Mouse (Mus musculus): ENCODE measurements around the gene Prkab1. TPM values are rescaled to one million over a fixed set of nuclear protein-coding genes. Genes with fewer than 3 reads are reported as not detected.

Prkab1 gene
- total and polyA plus RNA-seq, 3 experiments: 109 to 175 TPM; not detected in 1

- DNase-seq (ENCODE audit: low read depth, low spot score): peak; percentile 59
- Histone ChIP-seq H3K27ac (ENCODE audit: control insufficient read depth, low read depth, low read length) (no peak overlapping the region), H3K9ac (ENCODE audit: control insufficient read depth, low read depth, low read length, poor library complexity, severe bottlenecking) (no peak overlapping the region), H3K27me3 (ENCODE audit: control insufficient read depth in 1 of 2, insufficient read depth in 2 of 2, low read length in 2 of 2) (no peaks in the 10 kb centered on the region), H3K79me2 (ENCODE audit: control insufficient read depth, insufficient read depth, low read length, poor library complexity) (peaks cover 24% of the 10 kb centered on the region), H3K4me1 (ENCODE audit: control insufficient read depth in 1 of 2, insufficient read depth in 2 of 2, low read length in 2 of 2) (peaks cover 8 to 22% of the 10 kb centered on the region in 2 experiments), H3K9me3 (replicated peaks; ENCODE audit: insufficient read depth, low read length) (no peaks in the 10 kb centered on the region), H3K36me3 (ENCODE audit: control insufficient read depth in 1 of 2, insufficient read depth in 2 of 2, low read length in 2 of 2) (peaks cover 24 to 28% of the 10 kb centered on the region in 2 experiments), H3K4me3 (ENCODE audit: control insufficient read depth in 1 of 2, insufficient read depth in 1 of 2, low read depth in 2 of 2, low read length in 2 of 2) (no peak overlapping the region)
- TF ChIP-seq GATA1 (IDR thresholded peaks at IDR 0.05; ENCODE audit: low read depth, low read length) (no peak), SIN3A (IDR thresholded peaks at IDR 0.05; ENCODE audit: low read length) (peak; percentile 22; the same call in 1 of the 2 replicates), CTCF (IDR thresholded peaks at IDR 0.05 in 2 of 3, conservative IDR thresholded peaks at IDR 0.05 in 1 of 3; ENCODE audit: control insufficient read depth in 1 of 3, insufficient read depth in 1 of 3, low read depth in 2 of 3, low read length in 3 of 3, poor library complexity in 1 of 3, severe bottlenecking in 1 of 3) (peak in 2 of 3 experiments; percentile 29 to 41; a peak in 3 of 6 replicates), ZNF384 (IDR thresholded peaks at IDR 0.05; ENCODE audit: low read depth, low read length) (peak; percentile 61; the same call in 1 of the 2 replicates), POLR2AphosphoS5 (IDR thresholded peaks at IDR 0.05; ENCODE audit: borderline replicate concordance, low read depth, low read length) (no peak), USF1 (IDR thresholded peaks at IDR 0.05; ENCODE audit: low read depth, low read length) (no peak), SMC3 (IDR thresholded peaks at IDR 0.05; ENCODE audit: low read depth, low read length) (peak; percentile 23; the same call in 1 of the 2 replicates), E2F4 (IDR thresholded peaks at IDR 0.05; ENCODE audit: borderline replicate concordance, low read depth, low read length) (no peak), RAD21 (IDR thresholded peaks at IDR 0.05; ENCODE audit: low read depth, low read length) (peak; percentile 11), MXI1 (IDR thresholded peaks at IDR 0.05; ENCODE audit: low read depth, low read length) (peak; percentile 9; the same call in 1 of the 2 replicates)
These were observed 5.5 kb downstream of the Prkab1 start for GRCm38 (mm10) chr5:116018784-116019183.

GRCm38 (mm10) chr5:116018196-116018595, 6.1 kb downstream of the Prkab1 start:
- Histone ChIP-seq H3K27me3 (ENCODE audit: control insufficient read depth in 1 of 2, insufficient read depth in 2 of 2, low read length in 2 of 2) (no peaks in the 10 kb centered on the region), H3K4me1 (ENCODE audit: control insufficient read depth in 1 of 2, insufficient read depth in 2 of 2, low read length in 2 of 2) (peaks cover 8 to 22% of the 10 kb centered on the region in 2 experiments), H3K79me2 (ENCODE audit: control insufficient read depth, insufficient read depth, low read length, poor library complexity) (peaks cover 18% of the 10 kb centered on the region), H3K36me3 (ENCODE audit: control insufficient read depth in 1 of 2, insufficient read depth in 2 of 2, low read length in 2 of 2) (peaks cover 24 to 30% of the 10 kb centered on the region in 2 experiments), H3K4me3 (ENCODE audit: control insufficient read depth in 1 of 2, insufficient read depth in 1 of 2, low read depth in 2 of 2, low read length in 2 of 2) (no peak overlapping the region), H3K9ac (ENCODE audit: control insufficient read depth, low read depth, low read length, poor library complexity, severe bottlenecking) (no peak overlapping the region), H3K27ac (ENCODE audit: control insufficient read depth, low read depth, low read length) (no peak overlapping the region), H3K9me3 (replicated peaks; ENCODE audit: insufficient read depth, low read length) (no peaks in the 10 kb centered on the region)
- TF ChIP-seq MAFK (IDR thresholded peaks at IDR 0.05; ENCODE audit: borderline replicate concordance, low read depth, low read length) (no peak), ZKSCAN1 (IDR thresholded peaks at IDR 0.05; ENCODE audit: low read depth, low read length) (no peak), CTCF (IDR thresholded peaks at IDR 0.05 in 2 of 3, conservative IDR thresholded peaks at IDR 0.05 in 1 of 3; ENCODE audit: control insufficient read depth in 1 of 3, insufficient read depth in 1 of 3, low read depth in 2 of 3, low read length in 3 of 3, poor library complexity in 1 of 3, severe bottlenecking in 1 of 3) (no peak), ZC3H11A (IDR thresholded peaks at IDR 0.05; ENCODE audit: low read depth, low read length) (no peak), USF1 (IDR thresholded peaks at IDR 0.05; ENCODE audit: low read depth, low read length) (no peak), MEF2A (IDR thresholded peaks at IDR 0.05; ENCODE audit: extremely low read depth, insufficient replicate concordance, low read depth, low read length, poor library complexity, severe bottlenecking) (no peak), POLR2AphosphoS2 (IDR thresholded peaks at IDR 0.05; ENCODE audit: low read length) (no peak), SMC3 (IDR thresholded peaks at IDR 0.05; ENCODE audit: low read depth, low read length) (no peak), BHLHE40 (IDR thresholded peaks at IDR 0.05; ENCODE audit: borderline replicate concordance, low read depth, low read length) (no peak), ETS1 (IDR thresholded peaks at IDR 0.05; ENCODE audit: low read depth, low read length) (no peak), RCOR1 (IDR thresholded peaks at IDR 0.05; ENCODE audit: low read depth, low read length) (no peak), UBTF (IDR thresholded peaks at IDR 0.05; ENCODE audit: borderline replicate concordance, insufficient read depth, low read depth, low read length) (no peak), E2F4 (IDR thresholded peaks at IDR 0.05; ENCODE audit: borderline replicate concordance, low read depth, low read length) (no peak)
- DNase-seq (ENCODE audit: low read depth, low spot score): no peak
